Mouse (Mus musculus) brain, embryonic 14.5 days (tissue): ENCODE data around the gene Smim7.

Experiments used
- CTCF ChIP-seq: fragments of 200-500 bp; IDR thresholded peaks from 2 replicates; pipeline ENCODE4 v1.5.1; 2012; ENCODE audit warnings: inconsistent platforms, mild to moderate bottlenecking, moderate library complexity, borderline replicate concordance; ENCODE audit not compliant: insufficient read depth, insufficient read length; ENCODE audit errors: extremely low read depth
- POLR2A ChIP-seq: fragments of 200-500 bp; IDR thresholded peaks from 2 replicates; pipeline ENCODE4 v1.6.1; 2012; ENCODE audit warnings: mild to moderate bottlenecking, inconsistent platforms, borderline replicate concordance; ENCODE audit not compliant: poor library complexity, insufficient read depth, insufficient read length, severe bottlenecking; ENCODE audit errors: extremely low read depth

DNA sequence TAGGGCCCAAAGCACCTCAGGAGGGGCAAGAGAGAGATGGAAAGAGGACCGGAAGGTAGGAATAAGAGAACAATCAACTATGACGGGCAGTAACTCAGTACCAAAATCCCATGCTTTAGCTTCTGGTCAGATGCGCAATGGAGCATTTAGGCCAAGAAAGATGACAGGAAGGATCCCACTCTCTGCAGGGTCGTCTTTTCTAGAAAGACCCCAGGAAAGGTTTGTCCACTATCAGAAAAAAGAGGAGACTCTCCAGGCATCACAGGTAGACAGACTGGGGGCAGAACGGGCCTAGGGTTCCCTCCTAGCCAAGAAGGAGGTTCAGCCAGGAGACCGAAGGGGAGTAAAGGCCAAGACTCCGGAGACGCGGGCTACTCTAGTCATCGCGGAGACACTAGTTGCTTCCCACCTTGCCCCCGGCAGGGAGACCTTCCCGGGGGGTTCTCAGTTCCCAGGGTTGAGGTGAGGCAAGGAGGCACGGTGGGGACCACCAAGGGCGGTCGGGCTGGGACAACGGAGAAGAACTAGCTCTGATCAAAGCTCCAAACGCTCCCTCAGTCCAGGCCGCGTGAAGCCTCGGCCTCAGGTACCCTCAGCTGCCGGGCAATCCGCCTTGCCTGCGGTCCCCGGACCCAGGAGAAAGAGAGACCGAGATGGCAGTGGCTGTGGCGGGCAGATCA lies 23.6 kb downstream of the Smim7 start:
- TF ChIP-seq CTCF, result no peak
- no peak for TF ChIP-seq POLR2A
